Mouse (Mus musculus) megakaryocyte, embryonic 14.5 days (primary cell): ENCODE measurements at regions not wholly inside any gene's neighbourhood (a gene's known extent, or its start where the extent isn't known, plus 50 kb on each side); places are given as distances from the start of the nearest gene placed in this dataset.

Experiments used
- H3K27me3 ChIP-seq: replicated peaks from 2 replicates; pipeline ENCODE3; 2012; ENCODE audit warnings: inconsistent platforms
- H3K36me3 ChIP-seq: replicated peaks from 2 replicates; pipeline ENCODE3; 2012; ENCODE audit warnings: low read length, inconsistent platforms, mixed read lengths
- H3K4me1 ChIP-seq: 2 replicates; pipeline ENCODE4 v1.6.1; 2012; ENCODE audit warnings: inconsistent platforms
- H3K4me3 ChIP-seq: replicated peaks from 2 replicates; pipeline ENCODE3; 2012; ENCODE audit warnings: moderate library complexity, mild to moderate bottlenecking, inconsistent platforms
- H3K9me3 ChIP-seq: 2 replicates; pipeline ENCODE4 v1.6.1; 2012; ENCODE audit warnings: inconsistent platforms
- FLI1 ChIP-seq: IDR thresholded peaks from 2 replicates; pipeline ENCODE4 v1.6.1; 2012; ENCODE audit warnings: low read length, inconsistent platforms, mixed read lengths
- GATA1 ChIP-seq: IDR thresholded peaks from 3 replicates; pipeline ENCODE4 v1.6.1; 2012; ENCODE audit warnings: mixed read lengths, low read length, inconsistent platforms, borderline replicate concordance

- Histone ChIP-seq H3K4me3 (no peak overlapping the region), H3K9me3 (peaks cover 16% of the 10 kb centered on the region; the same call in 1 of the 2 replicates), H3K4me1 (no peaks in the 10 kb centered on the region), H3K36me3 (no peaks in the 10 kb centered on the region), H3K27me3 (no peaks in the 10 kb centered on the region)
- TF ChIP-seq GATA1 (no peak), FLI1 (no peak)
Observed at GRCm38 (mm10) chr12:107814926-107815325, 188.5 kb downstream of the Bcl11b start.

- Histone ChIP-seq H3K4me1 (no peaks in the 10 kb centered on the region), H3K27me3 (no peaks in the 10 kb centered on the region), H3K36me3 (no peaks in the 10 kb centered on the region), H3K4me3 (no peak overlapping the region), H3K9me3 (peaks cover 68% of the 10 kb centered on the region)
- no peak for TF ChIP-seq GATA1
- no peak for TF ChIP-seq FLI1
Observed at GRCm38 (mm10) chr12:107823768-107824394, 179.5 kb downstream of the Bcl11b start.

GRCm38 (mm10) chr12:107825921-107826320, 177.5 kb downstream of the Bcl11b start:
- H3K4me1 ChIP-seq: no peaks in the 10 kb centered on the region
- TF ChIP-seq GATA1 (no peak), FLI1 (no peak)
- H3K4me3 ChIP-seq: no peak overlapping the region
- H3K36me3 ChIP-seq: no peaks in the 10 kb centered on the region
- no peaks in the 10 kb centered on the region for H3K27me3 ChIP-seq
- peaks cover 77% of the 10 kb centered on the region for H3K9me3 ChIP-seq

DNA sequence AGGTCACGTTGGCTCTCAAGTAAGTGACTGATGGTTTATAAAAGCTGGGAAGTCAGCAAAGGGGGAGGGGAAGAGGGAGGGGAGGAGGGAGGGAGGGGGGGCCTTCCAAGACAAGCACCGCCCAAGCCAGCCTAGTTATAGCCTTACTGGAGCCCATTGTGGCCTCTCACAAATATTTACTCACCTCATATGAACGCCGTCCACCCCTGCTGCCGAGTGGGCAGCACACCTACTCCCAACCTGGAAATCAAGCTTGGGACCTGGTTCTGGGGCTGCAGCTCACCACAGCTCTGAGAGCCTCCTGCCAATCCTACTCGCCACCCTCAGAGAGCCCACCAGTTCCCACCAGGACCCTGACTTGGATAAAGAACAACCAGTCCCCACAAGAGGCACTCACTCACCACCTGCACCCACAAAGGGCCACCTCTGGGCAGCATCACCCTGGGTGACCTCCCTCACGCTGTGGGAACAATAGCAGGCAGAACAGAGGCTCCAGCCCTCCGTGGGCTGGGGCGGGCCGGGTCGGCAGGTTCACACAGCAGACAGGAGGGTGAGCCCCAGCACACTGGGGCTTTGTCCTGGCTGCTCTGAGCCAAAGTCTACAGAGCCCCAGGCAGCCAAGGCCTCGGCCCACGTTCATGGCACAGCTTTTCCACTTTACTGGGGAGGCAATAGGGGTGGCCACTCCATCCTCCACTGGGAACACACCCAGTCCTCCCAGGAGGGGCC, 171.8 kb downstream of the Bcl11b start:
- no peaks in the 10 kb centered on the region for H3K4me1 ChIP-seq
- H3K4me3 ChIP-seq: no peak overlapping the region
- peaks cover 71% of the 10 kb centered on the region for H3K9me3 ChIP-seq
- H3K36me3 ChIP-seq: no peaks in the 10 kb centered on the region
- TF ChIP-seq GATA1 (no peak), FLI1 (no peak)
- no peaks in the 10 kb centered on the region for H3K27me3 ChIP-seq

GRCm38 (mm10) chr12:107833001-107833400, 170.4 kb downstream of the Bcl11b start:
- TF ChIP-seq FLI1 (no peak), GATA1 (no peak)
- H3K4me1 ChIP-seq: no peaks in the 10 kb centered on the region
- no peaks in the 10 kb centered on the region for H3K27me3 ChIP-seq
- H3K9me3 ChIP-seq: peaks cover 79% of the 10 kb centered on the region
- H3K36me3 ChIP-seq: no peaks in the 10 kb centered on the region
- peak overlapping the region; percentile 44 for H3K4me3 ChIP-seq

DNA sequence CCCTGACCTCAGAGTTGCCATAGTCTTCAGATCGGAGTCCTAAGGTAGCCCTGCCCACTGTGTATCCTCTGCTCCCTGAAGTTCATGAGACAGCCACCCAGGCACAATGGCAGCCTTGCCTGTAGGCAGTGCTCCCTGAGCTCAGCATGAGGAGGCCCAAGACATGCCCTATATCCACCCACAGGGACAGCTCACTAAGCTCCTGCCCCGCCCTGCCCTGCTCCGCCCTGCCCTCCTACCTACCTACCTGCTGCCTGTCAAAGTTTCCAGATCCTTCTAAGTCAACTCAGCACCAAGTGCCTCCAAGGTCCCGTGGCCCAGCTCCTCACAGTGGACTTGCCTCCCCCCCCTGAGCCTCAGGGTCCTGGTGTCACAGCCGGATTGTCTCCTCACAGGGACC, 168.9 kb downstream of the Bcl11b start:
- Histone ChIP-seq H3K36me3 (no peaks in the 10 kb centered on the region), H3K27me3 (no peaks in the 10 kb centered on the region), H3K4me1 (no peaks in the 10 kb centered on the region), H3K9me3 (peaks cover 84% of the 10 kb centered on the region), H3K4me3 (no peak overlapping the region)
- TF ChIP-seq GATA1: no peak
- TF ChIP-seq FLI1: no peak

DNA sequence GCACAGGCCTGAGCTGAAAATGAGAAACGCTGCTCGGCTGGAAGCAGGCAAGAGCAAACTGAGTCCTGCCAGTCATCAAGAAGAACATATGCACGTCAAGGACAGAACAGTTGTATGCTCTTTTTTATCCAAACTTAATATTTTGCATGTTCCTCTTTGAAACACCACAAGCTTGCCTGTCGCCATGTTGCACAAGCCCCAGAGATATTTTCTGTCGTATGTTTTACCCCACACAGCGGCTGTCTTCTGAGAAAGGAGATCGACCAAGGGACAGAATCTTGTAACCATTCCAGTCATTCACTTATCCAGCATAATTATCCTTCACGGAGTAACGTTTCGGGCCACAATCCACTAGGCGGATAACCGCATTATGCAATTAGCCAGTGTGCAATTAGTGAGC, 165.7 kb downstream of the Bcl11b start:
- Histone ChIP-seq H3K4me3 (no peak overlapping the region), H3K4me1 (no peaks in the 10 kb centered on the region), H3K36me3 (no peaks in the 10 kb centered on the region), H3K27me3 (no peaks in the 10 kb centered on the region), H3K9me3 (peaks cover 78% of the 10 kb centered on the region)
- TF ChIP-seq GATA1 (no peak), FLI1 (no peak)

GRCm38 (mm10) chr12:107844631-107845030, 158.8 kb downstream of the Bcl11b start:
- Histone ChIP-seq H3K36me3 (no peaks in the 10 kb centered on the region), H3K4me3 (no peak overlapping the region), H3K27me3 (no peaks in the 10 kb centered on the region), H3K4me1 (no peaks in the 10 kb centered on the region), H3K9me3 (peaks cover 35% of the 10 kb centered on the region)
- TF ChIP-seq FLI1 (no peak), GATA1 (no peak)

- Histone ChIP-seq H3K4me1 (no peaks in the 10 kb centered on the region), H3K4me3 (no peak overlapping the region), H3K9me3 (peaks cover 11% of the 10 kb centered on the region; the same call in 1 of the 2 replicates), H3K36me3 (no peaks in the 10 kb centered on the region), H3K27me3 (no peaks in the 10 kb centered on the region)
- TF ChIP-seq GATA1 (no peak), FLI1 (no peak)
Observed at GRCm38 (mm10) chr12:107850591-107850990, 152.8 kb downstream of the Bcl11b start.

DNA sequence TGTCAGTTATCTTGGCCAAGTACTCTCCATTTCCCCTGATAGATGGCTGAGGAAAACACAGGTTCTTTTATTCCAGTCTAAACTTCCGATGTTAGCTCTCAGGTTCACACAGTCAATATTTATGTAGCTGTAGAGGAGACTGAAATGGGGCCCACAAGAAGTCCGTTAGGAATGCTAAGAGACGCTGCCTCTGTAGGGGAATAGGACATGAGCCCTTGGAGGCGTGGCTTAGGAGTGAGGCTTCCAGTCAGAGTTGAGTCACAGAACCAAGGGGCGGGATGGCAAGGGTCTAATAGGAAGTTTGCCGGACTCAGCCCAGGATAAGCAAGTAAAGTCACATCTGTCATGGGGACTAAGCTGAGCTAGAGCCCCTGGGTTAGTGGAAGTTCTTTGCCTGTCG, 150.5 kb downstream of the Bcl11b start:
- Histone ChIP-seq H3K27me3 (no peaks in the 10 kb centered on the region), H3K36me3 (no peaks in the 10 kb centered on the region), H3K4me1 (no peaks in the 10 kb centered on the region), H3K9me3 (peaks cover 24% of the 10 kb centered on the region), H3K4me3 (no peak overlapping the region)
- no peak for TF ChIP-seq GATA1
- no peak for TF ChIP-seq FLI1
